8 mouse cellular contexts compared by ENCODE assay signal in the genomic region with DNA sequence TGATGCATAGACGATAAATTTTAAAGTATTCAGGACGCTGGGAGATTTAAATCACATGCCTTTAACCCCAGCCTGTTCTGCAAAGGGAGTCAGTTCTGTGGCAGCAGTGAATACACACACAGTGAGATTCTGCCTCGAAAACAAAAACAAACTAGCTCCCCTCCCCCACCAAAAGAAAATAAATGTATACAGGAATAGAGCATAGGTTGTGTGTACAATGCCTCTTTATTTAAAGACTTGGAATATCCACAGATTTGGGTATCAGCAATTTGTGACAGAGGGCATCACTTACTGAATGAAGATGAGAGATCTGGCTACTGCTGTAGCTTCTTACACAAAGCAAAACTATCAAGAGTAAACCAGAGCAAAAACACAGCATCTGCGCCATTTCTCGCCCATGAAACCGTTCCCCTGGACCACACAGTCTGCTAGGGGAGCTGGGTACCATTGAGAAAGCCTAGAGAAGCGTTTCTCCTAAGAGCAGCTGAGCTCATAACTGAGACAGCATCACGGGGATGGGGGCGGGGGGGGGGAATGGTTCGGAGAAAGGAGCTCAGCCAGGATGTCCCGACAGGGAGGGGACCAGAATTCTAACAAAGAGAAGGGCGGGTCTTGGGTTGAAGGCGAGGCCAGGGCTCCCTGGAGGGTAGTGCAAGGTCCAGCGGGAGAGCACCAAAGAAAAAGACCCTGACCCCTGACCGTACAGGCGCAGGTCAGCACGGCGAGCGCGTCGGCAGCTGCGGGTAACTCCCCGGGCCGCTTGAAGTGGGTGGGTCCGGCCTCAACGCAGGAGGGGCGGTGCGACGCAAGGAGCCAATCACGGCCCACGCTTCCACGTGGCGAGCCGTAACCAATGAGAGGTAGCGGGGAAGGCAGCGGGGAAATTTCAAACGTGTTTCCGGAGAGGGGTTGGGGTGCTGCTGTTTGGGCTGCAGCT. TPM values are rescaled to one million over a fixed set of nuclear protein-coding genes. Genes with fewer than 3 reads are reported as not detected.
DNase-seq lines count a peak whose midpoint lies in the region; ATAC-seq and TF ChIP-seq lines count a peak whose summit lies in the region.

Gene Ttk (plus strand): TSS at position 879 of the 937 bp plus-strand sequence.

- H3K9me3 ChIP-seq in heart, embryonic 12.5 days (replicated peaks) = no peaks in the 10 kb centered on the region
- H3K9me3 ChIP-seq in kidney, postnatal 0 days (replicated peaks; ENCODE audit: low read length) = no peaks in the 10 kb centered on the region
- no peaks in the 10 kb centered on the region for H3K9me3 ChIP-seq in liver, embryonic 11.5 days (ENCODE audit: control insufficient read depth, low read length)
- no peaks in the 10 kb centered on the region for H3K9me3 ChIP-seq in stomach, embryonic 14.5 days (ENCODE audit: control insufficient read depth, low read depth, low read length)

- ATAC-seq in erythroblast, adult 5-6 weeks (replicated peaks; ENCODE audit: low FRiP score, poor library complexity, severe bottlenecking) = peak; percentile 100
- peak; percentile 99 for ATAC-seq in heart, embryonic 12.5 days (ENCODE audit: insufficient number of reproducible peaks, low FRiP score)
- peak; percentile 100 for ATAC-seq in kidney, postnatal 0 days (replicated peaks; ENCODE audit: low FRiP score, low read depth)
- peak; percentile 98 for ATAC-seq in liver, embryonic 11.5 days (replicated peaks; ENCODE audit: low FRiP score)
- peak; percentile 99 for ATAC-seq in stomach, embryonic 14.5 days (ENCODE audit: insufficient number of reproducible peaks, insufficient read depth, low FRiP score, low read depth)

- peak within 1 kb of the TSS; percentile 83 for H3K9ac ChIP-seq in heart, embryonic 12.5 days
- H3K9ac ChIP-seq in kidney, postnatal 0 days (ENCODE audit: low read depth, low read length) = peak within 1 kb of the TSS; percentile 71
- H3K9ac ChIP-seq in liver, embryonic 11.5 days (ENCODE audit: low read depth, low read length) = peak within 1 kb of the TSS; percentile 79
- peak within 1 kb of the TSS; percentile 64 for H3K9ac ChIP-seq in stomach, embryonic 14.5 days (replicated peaks; ENCODE audit: low read depth, low read length)

- WGBS in heart, embryonic 12.5 days = 1% methylated on average over 38 of the region's 38 CpGs
- under 1% methylated on average over 38 of the region's 38 CpGs for WGBS in kidney, postnatal 0 days
- WGBS in liver, embryonic 11.5 days = 2% methylated on average over 38 of the region's 38 CpGs
- 1% methylated on average over 38 of the region's 38 CpGs for WGBS in stomach, embryonic 14.5 days

- peaks cover 11% of the 10 kb centered on the region for H3K4me1 ChIP-seq in heart, embryonic 12.5 days (replicated peaks)
- H3K4me1 ChIP-seq in kidney, postnatal 0 days (replicated peaks; ENCODE audit: insufficient read depth, low read length) = no peaks in the 10 kb centered on the region
- H3K4me1 ChIP-seq in liver, embryonic 11.5 days (replicated peaks; ENCODE audit: control insufficient read depth, insufficient read depth, low read length) = peaks cover 3% of the 10 kb centered on the region
- H3K4me1 ChIP-seq in stomach, embryonic 14.5 days (ENCODE audit: control insufficient read depth, insufficient read depth, low read length) = 0 out of 2 replicates have a peak, but pooled peaks cover 5% of the 10 kb centered on the region

- no peaks in the 10 kb centered on the region for H3K27me3 ChIP-seq in heart, embryonic 12.5 days (replicated peaks)
- H3K27me3 ChIP-seq in kidney, postnatal 0 days (ENCODE audit: insufficient read depth, low read length) = no peaks in the 10 kb centered on the region
- H3K27me3 ChIP-seq in liver, embryonic 11.5 days (replicated peaks; ENCODE audit: control insufficient read depth, insufficient read depth, low read length) = no peaks in the 10 kb centered on the region
- H3K27me3 ChIP-seq in stomach, embryonic 14.5 days (ENCODE audit: control insufficient read depth, insufficient read depth, low read length) = no peaks in the 10 kb centered on the region

- H3K4me2 ChIP-seq in heart, embryonic 12.5 days = peak within 1 kb of the TSS; percentile 77
- H3K4me2 ChIP-seq in kidney, postnatal 0 days (ENCODE audit: low read length) = peak within 1 kb of the TSS; percentile 77
- peak within 1 kb of the TSS; percentile 81 for H3K4me2 ChIP-seq in liver, embryonic 11.5 days
- peak within 1 kb of the TSS; percentile 62 for H3K4me2 ChIP-seq in stomach, embryonic 14.5 days (replicated peaks; ENCODE audit: low read depth, low read length)

- DNase-seq in B cell, adult 2 months = peak; percentile 91 to 92
- DNase-seq in brain, adult 2 months (ENCODE audit: low read depth, low spot score) = peak; percentile 94
- peak; percentile 96 for DNase-seq in kidney, postnatal 0 days (ENCODE audit: low spot score)
- peak; percentile 87 for DNase-seq in liver, embryonic 11.5 days (ENCODE audit: low spot score)
- peak; percentile 95 for DNase-seq in naive thymus-derived CD4-positive, alpha-beta T cell, adult 2 months (ENCODE audit: low read depth)

- peaks cover 5% of the 10 kb centered on the region; the same call in 1 of the 2 replicates for H3K36me3 ChIP-seq in heart, embryonic 12.5 days
- H3K36me3 ChIP-seq in kidney, postnatal 0 days (ENCODE audit: insufficient read depth, low read length) = no peaks in the 10 kb centered on the region
- peaks cover 2% of the 10 kb centered on the region; the same call in 1 of the 2 replicates for H3K36me3 ChIP-seq in liver, embryonic 11.5 days (ENCODE audit: control insufficient read depth, insufficient read depth, low read length)
- no peaks in the 10 kb centered on the region; the same call in 1 of the 2 replicates for H3K36me3 ChIP-seq in stomach, embryonic 14.5 days (ENCODE audit: control insufficient read depth, insufficient read depth, low read length)

- H3K27ac ChIP-seq in heart, embryonic 12.5 days (ENCODE audit: poor library complexity, severe bottlenecking) = peak within 1 kb of the TSS; percentile 84
- peak within 1 kb of the TSS; percentile 65; the same call in 1 of the 2 replicates for H3K27ac ChIP-seq in kidney, postnatal 0 days
- peak within 1 kb of the TSS; percentile 44 for H3K27ac ChIP-seq in liver, embryonic 11.5 days (ENCODE audit: low read depth, low read length)
- peak within 1 kb of the TSS; percentile 44 for H3K27ac ChIP-seq in stomach, embryonic 14.5 days (ENCODE audit: low read length)

- TF ChIP-seq CTCF in kidney, postnatal 0 days (IDR thresholded peaks at IDR 0.05; ENCODE audit: low read depth) = no peak

- peak within 1 kb of the TSS; percentile 96 for H3K4me3 ChIP-seq in heart, embryonic 12.5 days
- peak within 1 kb of the TSS; percentile 73 for H3K4me3 ChIP-seq in kidney, postnatal 0 days (replicated peaks; ENCODE audit: low read depth, low read length)
- peak within 1 kb of the TSS; percentile 92 for H3K4me3 ChIP-seq in liver, embryonic 11.5 days (ENCODE audit: low read depth, low read length)
- peak within 1 kb of the TSS; percentile 84 for H3K4me3 ChIP-seq in stomach, embryonic 14.5 days (ENCODE audit: low read depth, low read length)

RNA-seq across cellular contexts. Expression of gene Ttk, which starts in this region (rescaled TPM):
- total RNA-seq in erythroblast, adult 5-6 weeks (2015; ENCODE audit: low replicate concordance) = 7.9 and 15.0 TPM in 2 replicates
- 8.2 and 15.1 TPM in 2 replicates for total RNA-seq in erythroblast, adult 5-6 weeks (2017; ENCODE audit: low replicate concordance)
- 20.9 and 22.8 TPM in 2 replicates for polyA plus RNA-seq in heart, embryonic 12.5 days (2016; fragmentation: Nextera tagmentation; extraction: Ambion mirVana)
- 11.5 and 14.8 TPM in 2 replicates for polyA plus RNA-seq in kidney, postnatal 0 days (2015; fragmentation: Nextera tagmentation; extraction: Ambion mirVana)
- 34.7 and 35.6 TPM in 2 replicates for polyA plus RNA-seq in liver, embryonic 11.5 days (2014; fragmentation: Nextera tagmentation; extraction: Ambion mirVana)
- polyA plus RNA-seq in stomach, embryonic 14.5 days (2014; fragmentation: Nextera tagmentation; extraction: Ambion mirVana) = 25.0 and 26.9 TPM in 2 replicates

Comparison
In these comparisons a context has a peak if more than half of its experiments do, and no peak if none do; other contexts are left out.
1. Peak in every context shown above with its lines: DNase-seq, ATAC-seq, H3K4me3 ChIP-seq and H3K27ac ChIP-seq.